Mouse (Mus musculus) C2C12 (cell line): Measurements from ENCODE around the gene 2310061I04Rik. TPM values are rescaled to one million over a fixed set of nuclear protein-coding genes. Genes with fewer than 3 reads are reported as not detected.
"Not testable (repeated sequence)": the region's sequence is repeated elsewhere in the genome, so short reads cannot be mapped to it uniquely, and the experiment has no call there.

ENCODE experiments used
- H3K27me3 ChIP-seq: one replicate; pipeline ENCODE4 v1.6.1; 2011; ENCODE audit not compliant: control insufficient read depth, insufficient read depth, insufficient read length
- H3K36me3 ChIP-seq: one replicate; pipeline ENCODE4 v1.6.1; 2011; ENCODE audit not compliant: control insufficient read depth, insufficient read depth
- H3K4me3 ChIP-seq: one replicate; pipeline ENCODE4 v1.5.1; 2011; ENCODE audit warnings: mild to moderate bottlenecking, control low read depth; ENCODE audit not compliant: poor library complexity, insufficient read depth, severe bottlenecking
- H3K79me2 ChIP-seq: one replicate; pipeline ENCODE4 v1.6.1; 2011; ENCODE audit not compliant: control insufficient read depth, insufficient read depth
- H3K79me3 ChIP-seq: one replicate; pipeline ENCODE4 v1.6.1; 2011; ENCODE audit warnings: low read depth, control low read depth
- H3ac ChIP-seq: one replicate; pipeline ENCODE3; 2011; ENCODE audit warnings: low read depth; ENCODE audit not compliant: control insufficient read depth, insufficient read length
- CEBPB ChIP-seq: IDR thresholded peaks from one replicate; pipeline ENCODE4 v1.6.1; 2011; ENCODE audit warnings: low read depth, mild to moderate bottlenecking, control low read depth, moderate library complexity
- CTCF ChIP-seq: IDR thresholded peaks from one replicate; pipeline ENCODE4 v1.5.1; 2011; ENCODE audit not compliant: control insufficient read depth, insufficient read depth, insufficient read length
- FOSL1 ChIP-seq: IDR thresholded peaks from one replicate; pipeline ENCODE4 v1.8.0; 2011; ENCODE audit warnings: mild to moderate bottlenecking, low read length; ENCODE audit not compliant: poor library complexity, insufficient read depth, severe bottlenecking
- MAX ChIP-seq: IDR thresholded peaks from one replicate; pipeline ENCODE4 v1.6.1; 2011; ENCODE audit warnings: mild to moderate bottlenecking, control low read depth
- MYOD1 ChIP-seq: IDR thresholded peaks from one replicate; pipeline ENCODE4 v1.6.1; 2011; ENCODE audit warnings: low read depth; ENCODE audit not compliant: control insufficient read depth, insufficient read length
- MYOG ChIP-seq: IDR thresholded peaks from one replicate; pipeline ENCODE4 v1.6.1; 2011; ENCODE audit not compliant: control insufficient read depth, insufficient read length; ENCODE audit errors: extremely low read depth
- USF1 ChIP-seq: IDR thresholded peaks from one replicate; pipeline ENCODE4 v1.6.1; 2011; ENCODE audit warnings: low read depth, mild to moderate bottlenecking, control low read depth, moderate library complexity
- long read RNA-seq, 2 experiments: library from polyadenylated mRNA; unstranded; transcript quantifications; one replicate each; pipeline ENCODE4 v2.0.0; 2019 to 2020
- polyA plus RNA-seq: library from polyadenylated mRNA; unstranded; fragments of >200 nt; fragmentation: generic; extraction: Trizol; gene quantifications from one replicate; pipeline ENCODE4 v1.2.1, GENCODE M21; 2012; ENCODE audit warnings: missing spikeins

2310061I04Rik gene
- polyA plus RNA-seq, result 36.0 TPM
- long read RNA-seq, experiment 1, transcript 2310061I04Rik-204 (6 exons, 1,293 nt), result major isoform, 20 of 23 reads
- long read RNA-seq, experiment 1, partial matches to known transcripts, result 1 of 23 reads
- long read RNA-seq, experiment 1, other reads (novel, unspliced or antisense), result 1 of 23 reads
- long read RNA-seq, experiment 2, transcript 2310061I04Rik-204 (6 exons, 1,293 nt), result major isoform, 16 of 19 reads
- long read RNA-seq, experiment 2, partial matches to known transcripts, result 1 of 19 reads
- long read RNA-seq, experiment 2, other reads (novel, unspliced or antisense), result 0 of 19 reads

- H3ac ChIP-seq, result peak within 1 kb of the TSS; percentile 70
- no peaks in the 10 kb centered on the region for H3K27me3 ChIP-seq
- no peak for TF ChIP-seq USF1
- no peak for TF ChIP-seq MYOG
- TF ChIP-seq CEBPB, result no peak
- no peak for TF ChIP-seq FOSL1
- H3K4me3 ChIP-seq, result peak within 1 kb of the TSS; percentile 64
- H3K79me2 ChIP-seq, result peaks cover 18% of the 10 kb centered on the region
- H3K79me3 ChIP-seq, result peaks cover 4% of the 10 kb centered on the region
- H3K36me3 ChIP-seq, result peaks cover 28% of the 10 kb centered on the region
These were observed at the start of gene 2310061I04Rik for GRCm38 (mm10) chr17:35896781-35897643. Gene 2310061I04Rik (minus strand): TSS chr17:35897431.

- no peaks in the 10 kb centered on the region for H3K36me3 ChIP-seq
- H3K27me3 ChIP-seq, result no peaks in the 10 kb centered on the region
- H3K79me3 ChIP-seq, result no peaks in the 10 kb centered on the region
- no peak overlapping the region for H3ac ChIP-seq
- no peak overlapping the region for H3K4me3 ChIP-seq
- H3K79me2 ChIP-seq, result no peaks in the 10 kb centered on the region
- no peak for TF ChIP-seq MAX
- TF ChIP-seq MYOD1, result no peak
- no peak for TF ChIP-seq CTCF
- TF ChIP-seq USF1, result no peak
- no peak for TF ChIP-seq MYOG
- TF ChIP-seq FOSL1, result no peak
- no peak for TF ChIP-seq CEBPB
These were observed 42.7 kb upstream of the 2310061I04Rik start for GRCm38 (mm10) chr17:35939941-35940340.

- no peaks in the 10 kb centered on the region for H3K79me2 ChIP-seq
- no peaks in the 10 kb centered on the region for H3K27me3 ChIP-seq
- no peak overlapping the region for H3ac ChIP-seq
- H3K79me3 ChIP-seq, result no peaks in the 10 kb centered on the region
- no peaks in the 10 kb centered on the region for H3K36me3 ChIP-seq
- no peak overlapping the region for H3K4me3 ChIP-seq
- TF ChIP-seq USF1 (no peak), FOSL1 (no peak), CTCF (no peak), MYOD1 (no peak), MYOG (no peak), MAX (no peak), CEBPB (no peak)
These were observed 41.9 kb upstream of the 2310061I04Rik start for GRCm38 (mm10) chr17:35939108-35939507.

GRCm38 (mm10) chr17:35937700-35938348 lies 40.6 kb upstream of the 2310061I04Rik start:
- Histone ChIP-seq H3K4me3 (no peak overlapping the region), H3K79me2 (no peaks in the 10 kb centered on the region), H3ac (no peak overlapping the region), H3K36me3 (peaks cover under 1% of the 10 kb centered on the region), H3K27me3 (no peaks in the 10 kb centered on the region), H3K79me3 (no peaks in the 10 kb centered on the region)
- TF ChIP-seq CTCF, result peak; percentile 23
- no peak for TF ChIP-seq CEBPB

- H3ac ChIP-seq, H3K27me3 ChIP-seq, H3K4me3 ChIP-seq, H3K79me2 ChIP-seq, H3K79me3 ChIP-seq: not testable (repeated sequence)
- peaks cover 11% of the 10 kb centered on the region for H3K36me3 ChIP-seq
These were observed 38.5 kb upstream of the 2310061I04Rik start for GRCm38 (mm10) chr17:35935763-35936162.
